Mouse (Mus musculus): ENCODE results near the gene Rfx7.

DNA sequence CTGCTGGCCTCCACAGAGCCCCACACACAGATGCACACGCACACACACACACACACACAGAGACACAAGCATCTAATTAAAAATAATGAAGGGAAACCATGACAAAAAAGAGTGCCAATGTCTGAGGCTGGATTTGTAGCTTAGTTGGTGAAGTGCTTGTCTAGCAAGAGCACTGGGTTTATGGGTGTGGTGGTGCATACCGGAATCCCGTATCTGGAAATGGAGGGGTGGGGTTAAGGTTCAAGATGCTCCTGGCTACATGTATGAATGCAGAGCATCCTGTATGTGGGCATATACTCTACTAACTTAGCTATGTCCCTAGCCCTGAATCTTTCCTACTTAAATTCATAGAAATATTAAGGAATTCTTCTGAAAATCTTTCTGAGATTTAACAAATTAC, 135.1 kb downstream of the Rfx7 start:
- no peak for TF ChIP-seq CTCF (IDR thresholded peaks at IDR 0.05; ENCODE audit: low read depth, low read length)
- no peak for TF ChIP-seq TAL1 (conservative IDR thresholded peaks at IDR 0.05; ENCODE audit: low read depth, low read length)
- no peak for TF ChIP-seq GATA1 (IDR thresholded peaks at IDR 0.05; ENCODE audit: borderline replicate concordance, low read length)
- TF ChIP-seq GATA2 (IDR thresholded peaks at IDR 0.05; ENCODE audit: borderline replicate concordance, low read depth, low read length): no peak

Data from G1E (cell line).